Mouse (Mus musculus): ENCODE measurements around the gene Rprm. TPM values are rescaled to one million over a fixed set of nuclear protein-coding genes. Genes with fewer than 3 reads are reported as not detected.

The Rprm gene
- polyA plus RNA-seq (2015; fragmentation: Nextera tagmentation; extraction: Ambion mirVana) = 1.2 and 1.9 TPM in 2 replicates

DNA sequence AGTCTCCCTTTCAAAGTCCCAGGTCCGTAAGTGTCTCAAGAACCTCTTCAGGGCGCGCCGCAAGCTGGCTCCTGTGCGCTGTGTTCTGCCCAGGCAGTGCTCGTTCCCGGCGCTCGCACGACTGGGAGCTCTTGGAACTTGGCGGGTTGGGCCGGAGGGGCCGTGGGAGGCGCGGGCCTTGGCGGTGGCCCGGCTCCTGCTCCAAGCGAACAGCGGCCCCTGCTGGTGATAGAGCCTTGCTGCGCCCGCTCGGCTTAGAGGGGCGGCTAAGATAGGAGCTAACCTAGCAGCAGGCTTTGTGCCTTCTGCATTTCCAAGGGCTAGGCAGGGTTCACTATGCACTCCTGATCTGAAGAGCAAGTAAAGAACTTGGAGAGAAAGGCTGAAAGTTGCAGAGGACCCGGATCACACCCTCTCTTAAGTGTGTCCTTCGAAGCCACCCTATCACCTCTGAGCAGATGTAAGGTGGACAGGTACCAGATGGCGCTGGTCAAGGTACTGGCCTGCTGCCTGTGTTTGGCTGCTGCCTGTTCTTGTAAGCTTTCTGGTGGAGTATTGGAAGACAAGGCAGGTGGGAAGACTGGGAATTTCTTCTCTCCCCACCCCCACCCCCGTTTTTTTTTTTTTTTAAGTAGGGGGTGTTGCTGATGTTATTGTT lies at the start of gene Rprm:
TSS of gene Rprm (minus strand) at position 123 of the 658 bp plus-strand sequence.
- no peaks in the 10 kb centered on the region for H3K36me3 ChIP-seq
- H3K4me1 ChIP-seq (replicated peaks) = peaks cover 17% of the 10 kb centered on the region
- peaks cover 39% of the 10 kb centered on the region for H3K27me3 ChIP-seq
- peak; percentile 90 for ATAC-seq (replicated peaks; ENCODE audit: insufficient number of reproducible peaks, insufficient read depth, low FRiP score, low read depth)
- 3% methylated on average over 27 of the region's 27 CpGs for WGBS
- H3K4me3 ChIP-seq = peak within 1 kb of the TSS; percentile 54
- H3K9me3 ChIP-seq (replicated peaks) = no peaks in the 10 kb centered on the region
- H3K27ac ChIP-seq = no peak within 1 kb of the TSS
- H3K9ac ChIP-seq = peak within 1 kb of the TSS; percentile 47
- H3K4me2 ChIP-seq = peak within 1 kb of the TSS; percentile 94

DNA sequence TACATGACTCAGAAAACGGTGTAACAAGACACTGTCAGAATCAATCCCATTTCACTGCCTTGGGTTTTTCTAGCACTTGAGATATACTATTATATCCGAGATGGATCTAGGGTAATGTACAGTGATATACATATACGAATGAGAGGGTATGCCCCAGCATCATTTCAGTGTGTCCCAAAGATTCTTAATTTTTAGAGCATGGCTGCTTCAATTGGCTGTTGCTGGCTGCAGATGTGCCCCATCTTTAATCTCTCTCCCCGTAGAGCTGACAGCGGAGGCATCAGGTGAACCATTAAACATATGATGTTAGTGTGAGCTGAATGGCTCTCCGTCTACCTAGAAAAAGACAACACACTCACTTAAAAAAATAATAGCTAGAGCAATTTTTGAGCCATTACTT lies 34.0 kb upstream of the Rprm start:
- WGBS = 77% methylated on average over 6 of the region's 6 CpGs
- Histone ChIP-seq H3K4me3 (no peak overlapping the region), H3K27ac (no peak overlapping the region)

GRCm38 (mm10) chr2:54118881-54119280 lies 33.5 kb upstream of the Rprm start:
- H3K4me2 ChIP-seq = no peak overlapping the region
- H3K9ac ChIP-seq = no peak overlapping the region
- H3K27ac ChIP-seq = no peak overlapping the region
- ATAC-seq (replicated peaks; ENCODE audit: insufficient number of reproducible peaks, insufficient read depth, low FRiP score, low read depth) = no peak
- WGBS = 20% methylated on average over 3 of the region's 3 CpGs
- no peaks in the 10 kb centered on the region for H3K4me1 ChIP-seq (replicated peaks)
- H3K36me3 ChIP-seq = no peaks in the 10 kb centered on the region
- H3K4me3 ChIP-seq = no peak overlapping the region
- no peaks in the 10 kb centered on the region for H3K27me3 ChIP-seq
- no peaks in the 10 kb centered on the region for H3K9me3 ChIP-seq (replicated peaks)

More for the DNA sequence above, 34.0 kb upstream of the Rprm start:
- Histone ChIP-seq H3K9ac (no peak overlapping the region), H3K27me3 (no peaks in the 10 kb centered on the region), H3K9me3 (replicated peaks) (no peaks in the 10 kb centered on the region), H3K4me2 (no peak overlapping the region), H3K36me3 (no peaks in the 10 kb centered on the region), H3K4me1 (replicated peaks) (no peaks in the 10 kb centered on the region)
- no peak for ATAC-seq (replicated peaks; ENCODE audit: insufficient number of reproducible peaks, insufficient read depth, low FRiP score, low read depth)

DNA sequence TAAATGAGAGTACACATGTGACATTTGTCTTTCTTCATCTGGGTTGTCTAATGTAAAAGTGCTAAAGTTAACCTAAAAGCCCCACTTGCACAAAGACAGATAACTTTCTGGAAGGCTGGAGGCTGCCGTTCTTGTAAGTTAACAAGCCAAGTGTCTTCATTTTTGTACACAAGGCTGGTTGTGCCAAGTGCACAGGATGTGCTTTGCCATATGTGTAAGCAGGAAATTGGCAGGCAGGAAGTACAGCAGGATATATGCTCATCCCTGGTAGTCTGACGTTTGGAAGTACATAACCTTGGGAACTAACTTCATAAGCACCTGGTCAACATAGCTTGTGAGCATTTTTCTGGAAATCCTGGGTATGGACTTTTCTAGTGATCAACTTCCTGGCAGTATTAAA lies 25.9 kb upstream of the Rprm start:
- WGBS = 63% methylated on average over 2 of the region's 2 CpGs
- H3K36me3 ChIP-seq = no peaks in the 10 kb centered on the region
- no peak overlapping the region for H3K9ac ChIP-seq
- H3K27ac ChIP-seq = no peak overlapping the region
- H3K4me1 ChIP-seq (replicated peaks) = no peaks in the 10 kb centered on the region
- H3K4me3 ChIP-seq = no peak overlapping the region
- H3K27me3 ChIP-seq = no peaks in the 10 kb centered on the region
- no peak for ATAC-seq (replicated peaks; ENCODE audit: insufficient number of reproducible peaks, insufficient read depth, low FRiP score, low read depth)
- H3K4me2 ChIP-seq = no peak overlapping the region
- H3K9me3 ChIP-seq (replicated peaks) = no peaks in the 10 kb centered on the region

- no peaks in the 10 kb centered on the region for H3K9me3 ChIP-seq (replicated peaks)
- H3K36me3 ChIP-seq = no peaks in the 10 kb centered on the region
- no peak overlapping the region for H3K9ac ChIP-seq
- H3K4me2 ChIP-seq = no peak overlapping the region
- 37% methylated on average over 1 of the region's 1 CpGs for WGBS
- no peak overlapping the region for H3K27ac ChIP-seq
- H3K27me3 ChIP-seq = no peaks in the 10 kb centered on the region
- no peak overlapping the region for H3K4me3 ChIP-seq
- H3K4me1 ChIP-seq (replicated peaks) = no peaks in the 10 kb centered on the region
- ATAC-seq (replicated peaks; ENCODE audit: insufficient number of reproducible peaks, insufficient read depth, low FRiP score, low read depth) = no peak
Observed at GRCm38 (mm10) chr2:54106232-54106726, 20.9 kb upstream of the Rprm start.

DNA sequence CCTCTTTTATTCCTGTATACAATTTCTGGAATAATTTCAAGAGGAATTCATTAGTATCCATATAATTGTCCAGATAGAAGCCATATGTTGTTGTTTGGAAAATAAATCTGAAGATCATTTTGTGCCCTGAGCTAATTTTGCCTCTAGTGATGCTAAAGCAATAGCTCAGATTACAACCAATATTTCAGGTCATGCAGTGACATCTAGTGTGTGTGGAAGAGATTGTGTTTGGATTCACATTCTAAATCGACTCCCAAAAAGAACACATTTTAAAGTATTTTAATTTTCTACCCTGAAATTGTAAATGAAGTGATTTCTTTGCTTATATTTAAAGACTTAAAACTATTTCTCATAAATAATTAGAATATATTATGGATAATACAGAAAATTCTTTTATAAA lies 14.6 kb upstream of the Rprm start:
- no peak overlapping the region for H3K9ac ChIP-seq
- H3K9me3 ChIP-seq (replicated peaks) = no peaks in the 10 kb centered on the region
- no peak overlapping the region for H3K27ac ChIP-seq
- no peaks in the 10 kb centered on the region for H3K27me3 ChIP-seq
- H3K4me2 ChIP-seq = no peak overlapping the region
- no peaks in the 10 kb centered on the region for H3K4me1 ChIP-seq (replicated peaks)
- ATAC-seq (replicated peaks; ENCODE audit: insufficient number of reproducible peaks, insufficient read depth, low FRiP score, low read depth) = no peak
- H3K4me3 ChIP-seq = no peak overlapping the region
- WGBS = 65% methylated on average over 1 of the region's 1 CpGs
- no peaks in the 10 kb centered on the region for H3K36me3 ChIP-seq

- Histone ChIP-seq H3K9ac (no peak overlapping the region), H3K4me2 (no peak overlapping the region), H3K4me3 (no peak overlapping the region), H3K4me1 (replicated peaks) (no peaks in the 10 kb centered on the region), H3K27ac (no peak overlapping the region), H3K9me3 (replicated peaks) (no peaks in the 10 kb centered on the region), H3K36me3 (no peaks in the 10 kb centered on the region), H3K27me3 (no peaks in the 10 kb centered on the region)
- WGBS = 78% methylated on average over 3 of the region's 3 CpGs
- no peak for ATAC-seq (replicated peaks; ENCODE audit: insufficient number of reproducible peaks, insufficient read depth, low FRiP score, low read depth)
Observed at GRCm38 (mm10) chr2:54092616-54093015, 7.3 kb upstream of the Rprm start.

DNA sequence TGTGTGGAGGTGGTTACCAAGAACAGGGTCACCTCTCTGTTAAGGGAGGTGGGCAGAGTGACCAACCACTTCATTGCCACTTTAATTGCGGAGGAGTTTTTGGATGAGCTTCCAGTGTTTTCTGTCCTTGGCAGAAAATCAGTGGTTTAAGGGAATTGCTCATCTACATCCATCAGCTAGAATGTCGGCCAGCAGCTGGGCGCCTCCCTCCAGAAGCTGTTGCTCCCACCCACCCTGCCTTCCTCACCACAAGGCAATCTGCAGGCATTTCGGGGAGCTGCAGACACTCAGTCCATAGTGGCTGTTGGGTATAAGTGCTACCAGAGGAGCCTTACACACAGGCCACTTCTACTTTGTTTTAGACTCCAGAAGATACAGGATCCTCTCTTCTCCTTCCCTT lies 902 bp upstream of the Rprm start:
- H3K36me3 ChIP-seq = no peaks in the 10 kb centered on the region
- H3K27me3 ChIP-seq = peaks cover 39% of the 10 kb centered on the region
- WGBS = 61% methylated on average over 4 of the region's 4 CpGs
- no peaks in the 10 kb centered on the region for H3K9me3 ChIP-seq (replicated peaks)
- no peak for ATAC-seq (replicated peaks; ENCODE audit: insufficient number of reproducible peaks, insufficient read depth, low FRiP score, low read depth)
- no peak overlapping the region for H3K4me3 ChIP-seq
- H3K9ac ChIP-seq = no peak overlapping the region
- no peak overlapping the region for H3K4me2 ChIP-seq
- H3K27ac ChIP-seq = no peak overlapping the region
- peaks cover 17% of the 10 kb centered on the region for H3K4me1 ChIP-seq (replicated peaks)

DNA sequence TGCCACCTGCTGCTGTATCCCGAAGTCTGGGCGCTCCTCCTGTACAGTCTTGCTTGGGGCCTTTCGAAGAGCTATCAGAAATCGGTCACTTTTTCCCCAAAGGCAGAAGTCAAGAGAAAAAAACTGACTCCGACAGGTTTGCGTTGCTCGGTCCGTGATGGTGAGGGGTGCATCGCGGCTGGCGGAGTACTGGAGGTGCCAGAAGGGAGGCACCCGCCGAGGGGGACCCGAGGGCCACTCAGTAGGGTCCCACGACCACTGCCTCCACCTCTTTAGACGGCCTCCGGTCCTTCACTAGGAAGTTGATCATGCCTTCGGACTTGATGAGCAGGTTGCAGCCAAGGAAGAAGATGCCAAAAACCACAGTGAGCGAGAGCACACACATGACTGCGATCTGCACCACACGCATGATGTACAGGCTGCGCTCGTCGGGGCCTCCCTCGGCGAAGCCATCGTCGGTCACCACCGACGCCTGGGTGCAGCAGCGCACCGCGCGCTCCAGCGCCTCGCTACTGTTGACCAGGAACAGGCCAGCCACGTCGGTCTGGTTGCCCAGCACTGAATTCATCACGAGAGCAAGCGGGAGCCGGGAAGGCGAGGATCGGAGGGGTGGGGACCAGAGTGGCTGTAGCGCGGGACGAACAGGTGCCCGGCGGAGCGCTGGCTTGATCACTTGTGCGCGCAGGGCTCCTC lies 469 bp downstream of the Rprm start:
- peak overlapping the region; percentile 54 for H3K4me3 ChIP-seq
- no peak overlapping the region for H3K27ac ChIP-seq
- H3K9me3 ChIP-seq (replicated peaks) = no peaks in the 10 kb centered on the region
- no peaks in the 10 kb centered on the region for H3K36me3 ChIP-seq
- peak overlapping the region; percentile 94 for H3K4me2 ChIP-seq
- H3K27me3 ChIP-seq = peaks cover 39% of the 10 kb centered on the region
- ATAC-seq (replicated peaks; ENCODE audit: insufficient number of reproducible peaks, insufficient read depth, low FRiP score, low read depth) = peak; percentile 61
- peak overlapping the region; percentile 47 for H3K9ac ChIP-seq
- H3K4me1 ChIP-seq (replicated peaks) = peaks cover 17% of the 10 kb centered on the region
- 2% methylated on average over 51 of the region's 51 CpGs for WGBS

DNA sequence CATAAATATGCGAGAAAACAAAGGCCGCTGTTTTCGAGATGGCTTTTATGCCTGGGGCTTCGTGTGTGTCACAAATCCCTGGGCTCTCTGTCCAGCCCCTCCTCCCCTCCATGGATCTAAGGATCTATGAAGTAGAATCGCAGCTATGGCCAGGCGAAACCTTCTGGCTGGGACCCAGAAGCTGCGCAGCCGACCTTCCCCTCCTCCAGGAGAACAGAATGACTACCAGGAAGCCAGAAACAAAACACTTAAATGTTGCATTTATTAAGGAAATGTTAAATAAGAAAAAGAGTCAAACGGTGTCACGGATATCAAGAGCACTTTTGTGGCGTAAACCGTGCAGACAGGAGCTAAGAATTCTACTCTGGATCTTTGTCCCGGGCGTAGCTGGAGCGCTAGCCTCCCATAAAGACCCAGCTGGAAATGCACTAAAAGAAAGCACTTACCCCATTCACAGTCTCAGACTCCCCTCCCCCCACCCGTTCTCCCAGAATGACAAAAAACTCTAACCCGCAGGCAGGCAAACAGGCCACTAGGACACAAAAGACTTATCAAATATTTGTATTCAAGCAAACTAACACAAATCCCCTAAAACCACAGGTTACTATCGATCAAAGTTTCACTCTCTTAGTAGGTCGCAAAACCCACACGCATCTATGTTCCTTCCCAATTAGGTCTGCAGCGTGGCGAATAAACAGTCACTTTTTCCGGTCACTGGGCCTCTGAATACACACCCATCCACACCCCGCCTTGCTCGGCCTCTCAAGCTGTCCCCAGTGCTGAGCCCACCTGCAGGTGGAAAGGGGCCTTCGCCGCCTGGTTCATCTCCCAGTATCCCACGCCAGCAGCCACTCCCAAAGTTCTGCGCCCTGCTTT lies 1.3 kb downstream of the Rprm start:
- peaks cover 39% of the 10 kb centered on the region for H3K27me3 ChIP-seq
- no peaks in the 10 kb centered on the region for H3K36me3 ChIP-seq
- ATAC-seq (replicated peaks; ENCODE audit: insufficient number of reproducible peaks, insufficient read depth, low FRiP score, low read depth) = no peak
- no peak overlapping the region for H3K27ac ChIP-seq
- peaks cover 17% of the 10 kb centered on the region for H3K4me1 ChIP-seq (replicated peaks)
- 4% methylated on average over 29 of the region's 29 CpGs for WGBS
- H3K9ac ChIP-seq = 0 out of 2 replicates have a peak overlapping the region, but pooled peaks have one; percentile 17
- peak overlapping the region; percentile 94 for H3K4me2 ChIP-seq
- H3K4me3 ChIP-seq = peak overlapping the region; percentile 54
- no peaks in the 10 kb centered on the region for H3K9me3 ChIP-seq (replicated peaks)

DNA sequence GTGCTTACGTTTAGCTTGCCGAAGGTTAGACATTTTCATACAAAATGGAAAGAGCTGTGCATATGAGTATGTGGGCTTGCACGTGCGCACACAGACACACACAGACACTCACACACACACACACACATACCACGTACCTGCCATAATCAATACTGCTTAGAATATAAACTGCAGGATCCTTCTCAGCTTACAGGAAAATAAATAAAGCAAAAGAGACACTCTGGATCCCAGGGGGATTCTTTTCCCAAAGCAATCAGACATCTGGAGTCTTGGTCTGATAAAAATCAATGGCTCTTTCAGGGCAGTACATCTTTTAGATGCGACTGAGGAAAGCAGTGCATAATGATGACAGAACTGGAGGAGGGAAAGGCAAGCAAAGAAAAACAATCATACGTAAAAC lies 6.4 kb downstream of the Rprm start:
- no peak for ATAC-seq (replicated peaks; ENCODE audit: insufficient number of reproducible peaks, insufficient read depth, low FRiP score, low read depth)
- Histone ChIP-seq H3K27me3 (peaks cover 14% of the 10 kb centered on the region), H3K27ac (no peak overlapping the region), H3K4me3 (no peak overlapping the region), H3K9ac (no peak overlapping the region), H3K4me2 (no peak overlapping the region), H3K9me3 (replicated peaks) (no peaks in the 10 kb centered on the region), H3K36me3 (no peaks in the 10 kb centered on the region), H3K4me1 (replicated peaks) (peaks cover 5% of the 10 kb centered on the region)
- WGBS = 75% methylated on average over 7 of the region's 7 CpGs
